Mouse (Mus musculus) bone marrow macrophage, adult 2 months (primary cell): ENCODE measurements around the gene Coro7.

Experiments
- CTCF ChIP-seq: IDR thresholded peaks from 2 replicates; pipeline ENCODE4 v1.5.1; 2012; ENCODE audit warnings: low read depth, mild to moderate bottlenecking, low read length, moderate library complexity
- POLR2A ChIP-seq: IDR thresholded peaks from 2 replicates; pipeline ENCODE4 v1.6.1; 2012; ENCODE audit warnings: mild to moderate bottlenecking, low read depth, low read length, borderline replicate concordance

DNA sequence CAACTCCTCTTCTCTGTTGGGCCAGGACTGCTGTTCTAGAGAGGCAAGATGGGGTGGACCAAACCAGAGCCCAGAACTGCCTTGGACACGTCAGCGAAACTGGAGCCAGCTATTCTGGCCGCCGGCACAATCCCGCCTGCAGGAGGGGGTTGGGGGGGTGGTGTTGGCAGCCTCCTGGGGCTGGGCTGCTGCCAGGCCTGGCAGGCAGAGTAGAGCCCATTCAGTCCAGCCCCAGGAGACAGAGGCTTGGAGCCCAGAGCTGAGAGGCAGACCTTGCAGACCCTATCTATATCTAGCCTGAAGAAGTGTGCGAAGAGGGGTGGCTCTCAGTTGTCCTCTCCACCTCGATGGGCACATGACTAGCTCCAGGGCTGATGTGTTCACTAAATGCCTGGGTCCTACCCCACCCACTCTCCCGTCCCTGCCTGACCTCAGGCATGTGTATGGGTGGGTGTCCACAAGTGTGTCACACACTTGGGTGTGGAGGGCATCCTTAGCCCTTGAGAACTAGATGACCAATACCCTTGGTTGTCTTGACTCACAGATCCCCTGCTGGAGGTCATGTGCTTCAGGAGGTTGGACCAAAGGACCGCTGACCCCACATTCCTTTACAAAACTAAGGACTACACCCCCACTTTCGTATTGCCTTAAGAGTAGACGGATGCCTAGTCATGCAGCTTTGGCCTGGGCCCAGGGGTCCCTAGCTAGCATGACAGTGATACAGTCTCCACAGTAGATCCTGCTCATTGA is 35.7 kb downstream of the Coro7 start:
- TF ChIP-seq CTCF (no peak), POLR2A (no peak)
